Mouse (Mus musculus) common myeloid progenitor, adult 5-6 weeks (primary cell): Measurements from ENCODE around the gene Slc17a7. TPM values are rescaled to one million over a fixed set of nuclear protein-coding genes. Genes with fewer than 3 reads are reported as not detected.

Experiments used
- ATAC-seq: replicated peaks from 2 replicates; pipeline ENCODE4 v1.8.0; 2016; ENCODE audit warnings: low read depth, mild to moderate bottlenecking, moderate TSS enrichment, inconsistent platforms; ENCODE audit not compliant: poor library complexity, severe bottlenecking
- total RNA-seq: library from RNA; stranded (forward); fragments of 200-1000, 187-1606 nt; gene quantifications from 2 replicates; pipeline ENCODE4 v1.2.3, GENCODE M21; 2017

Slc17a7 gene
- total RNA-seq, 1 experiment from 2014 or later, result not detected

DNA sequence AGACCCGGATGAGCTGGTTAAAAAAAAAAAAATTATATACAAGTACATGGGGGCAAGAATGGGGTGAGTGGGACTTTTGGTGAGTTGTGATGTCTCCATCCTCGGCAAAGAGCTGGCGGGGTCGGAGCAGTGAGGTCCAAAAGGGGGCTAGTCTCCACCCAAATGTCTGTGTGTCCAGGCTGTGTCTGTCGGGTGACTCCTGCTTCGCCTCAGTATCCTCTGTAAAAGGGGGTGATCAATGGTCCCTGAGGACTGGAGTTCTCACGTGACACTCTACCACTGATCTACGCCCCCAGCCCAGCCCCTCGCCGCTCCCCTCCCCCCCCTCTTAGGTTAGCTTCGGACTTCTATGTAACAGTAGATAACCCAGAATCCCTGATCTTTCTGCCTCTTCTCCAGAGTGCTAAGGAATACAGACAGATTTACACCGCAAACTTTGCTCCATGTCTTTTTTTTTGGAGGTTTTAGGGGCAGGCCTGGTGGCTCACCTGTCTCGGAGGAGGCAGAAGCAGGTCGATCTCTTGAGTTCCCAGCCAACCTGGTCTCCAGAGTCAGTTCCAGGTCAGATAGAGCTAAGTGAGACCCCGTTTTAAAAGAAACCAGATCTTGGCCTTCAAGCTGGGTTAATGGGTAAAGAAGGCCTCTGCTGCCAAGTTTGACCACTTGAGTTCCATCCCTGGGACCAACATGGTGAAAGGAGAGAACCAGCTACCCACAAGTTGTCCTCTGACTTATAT is 33.8 kb upstream of the Slc17a7 start:
- no peak for ATAC-seq

DNA sequence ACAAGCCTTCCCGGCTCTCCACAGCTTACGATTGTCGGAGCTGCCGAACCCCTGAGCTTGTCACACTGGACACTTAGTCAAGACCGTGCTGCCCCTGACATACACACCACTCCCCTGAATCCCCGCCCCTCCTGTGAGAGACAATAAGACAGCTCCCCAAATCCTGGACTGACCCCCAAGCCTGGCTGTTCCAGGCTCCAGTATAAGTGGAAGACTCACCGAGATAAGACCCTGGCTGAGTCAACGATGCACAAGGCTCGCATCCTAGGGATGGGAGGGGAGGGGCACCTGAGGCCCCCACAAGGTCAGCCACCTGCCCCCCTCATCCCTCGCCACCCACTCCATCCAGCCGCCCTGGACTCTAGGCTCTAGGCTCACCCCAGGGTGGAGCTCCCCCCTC is 31.9 kb upstream of the Slc17a7 start:
- ATAC-seq, result no peak

GRCm38 (mm10) chr7:45133446-45134159 is 30.1 kb upstream of the Slc17a7 start:
- ATAC-seq, result no peak

DNA sequence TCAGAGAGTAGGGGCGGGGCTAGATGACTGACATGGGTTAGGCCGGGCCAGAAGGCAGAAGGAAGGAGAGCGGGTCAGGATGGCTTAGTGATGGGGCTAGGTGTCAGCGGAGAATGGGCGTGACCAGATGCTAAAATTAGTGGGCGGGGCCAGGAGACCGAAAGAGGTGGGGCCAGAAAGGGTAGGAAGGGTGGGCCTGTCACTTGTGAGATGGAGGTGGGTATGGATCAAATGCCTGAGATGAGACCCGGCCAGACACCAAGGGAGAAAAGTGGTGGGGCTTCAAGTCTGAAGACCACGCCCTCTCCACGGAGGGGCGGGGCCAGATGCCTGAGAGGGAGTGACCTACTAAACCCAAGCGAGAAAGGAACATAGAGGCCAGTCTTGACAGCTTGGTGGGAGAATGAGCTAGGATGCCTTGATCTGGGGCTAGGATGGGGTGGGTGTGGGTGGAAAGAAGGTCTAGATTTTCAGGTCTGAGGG is 29.2 kb upstream of the Slc17a7 start:
- ATAC-seq, result peak; percentile 33

- no peak for ATAC-seq
Measured at GRCm38 (mm10) chr7:45135370-45135769, 28.4 kb upstream of the Slc17a7 start.

GRCm38 (mm10) chr7:45135993-45136567 is 27.7 kb upstream of the Slc17a7 start, which contains the start of the genes Gm45713 and Flt3l:
Gm45713 (minus strand) TSS chr7:45136231.
Flt3l (minus strand) TSS chr7:45136432.
- peak; percentile 50 for ATAC-seq

DNA sequence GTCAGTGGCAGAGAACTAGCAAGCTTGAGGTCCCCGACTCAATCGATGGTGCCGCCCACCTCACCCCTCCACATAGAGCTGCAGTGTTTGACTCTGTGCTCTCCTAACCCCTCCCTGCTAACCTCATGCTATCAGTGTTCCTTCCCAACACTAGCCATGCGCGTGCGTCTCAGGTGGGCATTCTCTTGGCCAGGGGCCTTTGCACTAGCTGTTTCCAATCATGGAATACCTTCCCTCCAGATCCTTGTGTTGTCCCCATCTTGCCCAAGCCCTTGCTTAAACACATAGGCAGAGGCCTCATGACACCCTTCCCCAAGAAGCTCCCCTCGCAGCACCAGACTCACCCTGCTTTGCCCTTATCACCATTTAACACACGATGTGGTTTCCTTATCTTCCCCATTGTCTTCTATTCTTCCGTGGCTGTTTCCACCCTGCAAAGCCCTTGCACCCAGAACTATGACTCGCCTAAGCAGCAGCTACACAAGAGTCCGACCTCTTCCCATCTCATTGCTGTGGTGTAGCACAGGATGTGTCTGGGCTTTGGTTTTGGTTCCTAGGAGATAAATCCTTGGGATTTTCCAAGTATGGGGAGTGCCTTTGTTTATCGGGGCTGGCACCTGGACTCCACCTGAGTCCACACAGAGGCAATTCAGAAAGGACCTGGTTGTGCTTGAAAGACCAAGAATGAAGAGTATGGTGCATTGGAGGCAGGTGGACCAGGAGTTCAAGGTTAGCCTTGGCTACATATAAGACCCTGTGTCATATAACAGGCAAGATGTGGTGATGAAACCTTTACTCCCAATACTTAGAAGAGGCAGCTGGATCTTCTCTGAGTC is 26.4 kb upstream of the Slc17a7 start:
- ATAC-seq, result peak; percentile 79

DNA sequence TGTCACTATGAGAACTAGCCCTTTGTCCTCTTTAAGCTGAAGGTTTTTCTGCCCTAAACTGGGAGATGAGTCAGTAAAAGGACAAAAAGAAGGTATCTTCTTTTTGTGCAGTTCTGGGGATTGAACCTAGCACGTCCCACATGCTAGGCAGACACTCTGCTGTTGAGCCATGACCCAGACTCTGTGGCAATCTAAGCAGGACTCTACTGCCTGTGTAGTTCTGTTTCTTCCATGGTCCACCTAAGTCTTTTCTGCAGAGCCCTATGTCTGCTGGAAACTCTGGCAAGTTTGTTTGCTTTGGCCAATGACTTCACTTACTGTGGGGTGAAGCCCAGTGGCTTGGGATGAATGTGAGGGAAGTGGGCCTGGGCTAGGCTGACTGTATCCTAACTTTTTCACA is 25.3 kb upstream of the Slc17a7 start:
- ATAC-seq, result no peak

GRCm38 (mm10) chr7:45139904-45140723 is 23.6 kb upstream of the Slc17a7 start:
- ATAC-seq, result no peak

- ATAC-seq, result no peak
Measured at GRCm38 (mm10) chr7:45141319-45141718, 22.4 kb upstream of the Slc17a7 start.

- ATAC-seq, result no peak
Measured at GRCm38 (mm10) chr7:45141914-45142313, 21.8 kb upstream of the Slc17a7 start.

- no peak for ATAC-seq
Measured at GRCm38 (mm10) chr7:45144368-45145174, 19.2 kb upstream of the Slc17a7 start.

DNA sequence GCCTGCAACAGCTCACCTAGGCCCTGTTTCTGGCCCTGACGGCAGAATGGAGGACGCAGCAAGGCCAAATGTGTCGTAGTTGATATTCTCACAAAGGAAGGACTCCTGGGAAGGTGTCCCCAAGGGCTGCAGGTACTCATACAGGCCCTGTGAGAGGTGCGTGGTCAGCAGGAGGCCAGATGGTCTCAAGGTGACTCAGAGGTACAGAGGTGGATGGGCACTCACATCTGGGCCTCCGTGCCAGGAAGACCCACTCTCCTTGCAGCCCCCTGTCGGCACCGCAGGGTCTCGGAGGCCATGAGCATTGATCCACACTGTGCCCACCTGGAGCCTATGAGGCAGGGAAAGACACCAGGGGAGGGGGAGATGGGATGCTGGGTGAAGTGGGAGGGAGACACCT is 18.3 kb upstream of the Slc17a7 start:
- no peak for ATAC-seq

DNA sequence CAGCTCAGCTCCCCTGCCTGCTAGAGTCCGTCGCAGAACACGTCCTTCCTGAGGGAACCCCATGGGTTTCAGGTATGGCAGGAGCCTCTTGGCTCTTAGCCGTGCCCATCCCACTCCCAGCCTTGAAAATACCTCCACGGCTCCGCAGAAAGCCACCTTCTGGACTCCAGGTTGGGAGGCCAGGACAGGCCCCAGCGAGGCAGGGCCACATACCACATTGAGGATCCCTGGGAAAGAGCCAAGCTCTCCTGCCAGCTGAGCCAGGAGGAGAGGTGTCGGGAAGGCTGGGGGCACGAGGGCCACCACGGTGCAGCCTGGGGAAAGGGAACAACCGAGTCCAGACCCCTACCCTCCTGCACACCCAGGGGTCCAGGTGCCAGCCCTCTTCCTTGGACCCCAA is 16.5 kb upstream of the Slc17a7 start:
- ATAC-seq, result no peak

DNA sequence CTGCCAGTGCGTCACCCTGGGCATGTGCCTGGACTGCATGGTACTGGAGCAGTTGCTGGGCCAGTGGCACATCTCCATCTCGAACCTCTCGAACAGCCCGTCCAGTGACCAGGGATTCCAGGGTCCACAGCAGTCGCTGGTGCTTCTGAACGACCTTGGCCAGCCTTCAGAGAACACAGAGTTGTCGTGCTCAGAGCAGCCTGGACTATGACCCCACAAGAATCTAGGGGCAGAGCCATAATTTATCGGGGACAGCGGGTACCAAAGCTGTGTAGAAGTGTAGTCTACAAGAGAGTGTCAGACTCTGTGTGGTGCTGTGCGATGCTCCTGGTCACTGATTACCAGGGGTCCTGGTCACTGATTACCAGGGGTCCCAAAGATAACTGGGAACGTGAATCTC is 15.8 kb upstream of the Slc17a7 start:
- no peak for ATAC-seq

- ATAC-seq, result no peak
Measured at GRCm38 (mm10) chr7:45148534-45149098, 15.1 kb upstream of the Slc17a7 start.

GRCm38 (mm10) chr7:45149545-45149944 is 14.2 kb upstream of the Slc17a7 start:
- ATAC-seq, result no peak

- no peak for ATAC-seq
Measured at GRCm38 (mm10) chr7:45150321-45150720, 13.4 kb upstream of the Slc17a7 start.
